ENCODE assay signal across 18 mouse cellular contexts in genomic region chr10:123209517-123209916, GRCm38 (mm10). TPM values are rescaled to one million over a fixed set of nuclear protein-coding genes. Genes with fewer than 3 reads are reported as not detected.
"Had no signal": no experiment of that assay in that cellular context is flagged by ENCODE, and none has a peak within 500 bp of the region (broad histone marks: within the 10 kb centered on the region; RNA-seq: fewer than 3 reads in every experiment).

No protein-coding gene starts in this region.

- H3K4me1 ChIP-seq: limb, embryonic 13.5 days; liver, embryonic 15.5 days; midbrain, embryonic 15.5 days; neural tube, embryonic 13.5 days had no signal

- H3K27me3 ChIP-seq: limb, embryonic 13.5 days; liver, embryonic 15.5 days; midbrain, embryonic 15.5 days; neural tube, embryonic 13.5 days had no signal

- H3K4me3 ChIP-seq: limb, embryonic 13.5 days; liver, embryonic 15.5 days; midbrain, embryonic 15.5 days; neural tube, embryonic 13.5 days had no signal

- H3K36me3 ChIP-seq: limb, embryonic 13.5 days; liver, embryonic 15.5 days; midbrain, embryonic 15.5 days; neural tube, embryonic 13.5 days had no signal

- H3K9ac ChIP-seq: limb, embryonic 13.5 days; liver, embryonic 15.5 days; lung, embryonic 14.5 days; midbrain, embryonic 15.5 days; neural tube, embryonic 13.5 days had no signal

- H3K9me3 ChIP-seq: limb, embryonic 13.5 days; liver, embryonic 15.5 days; midbrain, embryonic 15.5 days; neural tube, embryonic 13.5 days had no signal

- ATAC-seq: midbrain, embryonic 15.5 days had no signal

- H3K4me2 ChIP-seq: limb, embryonic 13.5 days; liver, embryonic 11.5 days; liver, embryonic 15.5 days; lung, embryonic 14.5 days; midbrain, embryonic 15.5 days; neural tube, embryonic 13.5 days had no signal

- DNase-seq: kidney, adult 8-10 months; kidney, postnatal 36 days; layer of hippocampus, adult 9-11 months; layer of hippocampus, postnatal 36 days; left cerebral cortex, postnatal 4 days; lung, embryonic 14.5 days; lung, postnatal 10 days; lung, postnatal 4 days; right cerebral cortex, adult 18-20 months; right cerebral cortex, postnatal 25 days had no signal

- H3K27ac ChIP-seq: limb, embryonic 13.5 days; liver, embryonic 15.5 days; midbrain, embryonic 15.5 days; neural tube, embryonic 13.5 days; stomach, postnatal 0 days had no signal

RNA-seq across cellular contexts. Expression of gene Fam19a2, which starts 54.3 kb away (rescaled TPM):
- total RNA-seq: monocyte, adult 5-6 weeks had no signal
- polyA plus RNA-seq: small intestine, adult 2 months had no signal
